Mouse (Mus musculus) T-helper 1 cell (primary cell): Measurements from ENCODE around the gene Asb11.

Experiments
- in situ Hi-C: fragments of 300-600 bp; cut with MboI, MseI; formaldehyde crosslinking; loops from one replicate; pipeline ENCODE4 v1.15.1; 2025; ENCODE audit warnings: high pct_unique_total_duplicates

The Asb11 gene

GRCm38 (mm10) chrX:164441306-164441705 is 4.5 kb downstream of the Asb11 start:
- in situ Hi-C loops = no loop called here

- in situ Hi-C loops = loop anchor here (5.0 kb wide), 1 partner anchor 258 kb away; no protein-coding TSS in a partner anchor
These were observed 8.8 kb downstream of the Asb11 start for GRCm38 (mm10) chrX:164445601-164446000.

GRCm38 (mm10) chrX:164446106-164446551 is 9.3 kb downstream of the Asb11 start:
- in situ Hi-C loops = loop anchor here (5.0 kb wide), 1 partner anchor 259 kb away; no protein-coding TSS in a partner anchor

GRCm38 (mm10) chrX:164446835-164447681 is 10.3 kb downstream of the Asb11 start:
- in situ Hi-C loops = loop anchor here (5.0 kb wide), 1 partner anchor 260 kb away; no protein-coding TSS in a partner anchor

GRCm38 (mm10) chrX:164447682-164448071 is 10.9 kb downstream of the Asb11 start:
- in situ Hi-C loops = loop anchor here (5.0 kb wide), 1 partner anchor 260 kb away; no protein-coding TSS in a partner anchor

GRCm38 (mm10) chrX:164449201-164449600 is 12.4 kb downstream of the Asb11 start:
- in situ Hi-C loops = loop anchor here (5.0 kb wide), 1 partner anchor 262 kb away; no protein-coding TSS in a partner anchor

- in situ Hi-C loops = no loop called here
These were observed 22.5 kb downstream of the Asb11 start for GRCm38 (mm10) chrX:164459205-164459878.

GRCm38 (mm10) chrX:164502258-164502657 is 65.5 kb downstream of the Asb11 start:
- in situ Hi-C loops = no loop called here

- in situ Hi-C loops = no loop called here
These were observed 69.1 kb downstream of the Asb11 start, which contains the start of gene Asb9 for GRCm38 (mm10) chrX:164505709-164506498. Gene Asb9 (plus strand): TSS chrX:164506327.

GRCm38 (mm10) chrX:164507068-164507467 is 70.3 kb downstream of the Asb11 start:
- in situ Hi-C loops = no loop called here

GRCm38 (mm10) chrX:164508728-164509127 is 71.9 kb downstream of the Asb11 start:
- in situ Hi-C loops = no loop called here
